Mouse (Mus musculus) CH12.LX (cell line): Measurements from ENCODE around the gene Entpd7. TPM values are rescaled to one million over a fixed set of nuclear protein-coding genes. Genes with fewer than 3 reads are reported as not detected.
A peak's percentile ranks its signal among the peaks of the same experiment; 100 is the strongest.

ENCODE experiments used
- DNase-seq: peaks from one replicate; pipeline ENCODE4 v3.0.0-alpha.2; 2013; ENCODE audit errors: extremely low read depth
- H3K27ac ChIP-seq: 2 replicates; pipeline ENCODE4 v1.5.1; 2012; ENCODE audit warnings: low read depth, mild to moderate bottlenecking, control low read depth, moderate library complexity; ENCODE audit not compliant: insufficient read depth
- H3K27me3 ChIP-seq: replicated peaks from 2 replicates; pipeline ENCODE3; 2012; ENCODE audit warnings: inconsistent platforms
- H3K36me3 ChIP-seq, 2 experiments: replicated peaks in 1 of 2; 2 replicates each; pipeline versions ENCODE3 to v1.6.1; 2012; ENCODE audit warnings: inconsistent platforms in 1 of 2, low read length in 1 of 2, mild to moderate bottlenecking in 1 of 2, mixed read lengths in 1 of 2, moderate library complexity in 1 of 2; ENCODE audit not compliant: control insufficient read depth in 1 of 2, insufficient read depth in 1 of 2
- H3K4me1 ChIP-seq, 2 experiments: 2 replicates each; pipeline ENCODE4 v1.6.1; 2012; ENCODE audit warnings: inconsistent platforms in 1 of 2, moderate library complexity in 1 of 2; ENCODE audit not compliant: insufficient read depth in 2 of 2, control insufficient read depth in 1 of 2
- H3K4me2 ChIP-seq: 2 replicates; pipeline ENCODE4 v1.6.1; 2012; ENCODE audit warnings: low read depth, mild to moderate bottlenecking, control low read depth; ENCODE audit not compliant: poor library complexity, insufficient read depth, severe bottlenecking
- H3K4me3 ChIP-seq, 3 experiments: fragments of 150-350 bp in 1 of 3; sonication (generic) in 1 of 3; replicated peaks in 1 of 3; 2 replicates each; pipeline versions ENCODE3 to v1.5.1; 2011 to 2012; ENCODE audit warnings: low read depth in 2 of 3, low read length in 2 of 3, mild to moderate bottlenecking in 2 of 3, moderate library complexity in 2 of 3, control low read depth in 1 of 3, improper control_type of control experiment in 1 of 3, inconsistent platforms in 1 of 3, mixed read lengths in 1 of 3; ENCODE audit not compliant: poor library complexity in 1 of 3
- H3K79me2 ChIP-seq: replicated peaks from 2 replicates; pipeline ENCODE4 v1.6.1; 2012; ENCODE audit warnings: mild to moderate bottlenecking, moderate library complexity; ENCODE audit not compliant: control insufficient read depth, poor library complexity, insufficient read depth, severe bottlenecking; ENCODE audit errors: extremely low read depth
- H3K9ac ChIP-seq: 2 replicates; pipeline ENCODE4 v1.6.1; 2012; ENCODE audit warnings: low read depth, mild to moderate bottlenecking, control low read depth, moderate library complexity; ENCODE audit not compliant: insufficient read depth
- H3K9me3 ChIP-seq: replicated peaks from 2 replicates; pipeline ENCODE3; 2012; ENCODE audit warnings: low read length, inconsistent platforms, mixed read lengths
- BHLHE40 ChIP-seq: IDR thresholded peaks from 2 replicates; pipeline ENCODE4 v1.6.1; 2011; ENCODE audit warnings: mild to moderate bottlenecking, low read depth, low read length, improper control_type of control experiment
- CHD1 ChIP-seq: IDR thresholded peaks from 2 replicates; pipeline ENCODE4 v1.6.1; 2012; ENCODE audit warnings: low read depth, low read length, improper control_type of control experiment, inconsistent platforms
- CHD2 ChIP-seq: IDR thresholded peaks from 2 replicates; pipeline ENCODE4 v1.6.1; 2011; ENCODE audit warnings: low read length, improper control_type of control experiment
- CTCF ChIP-seq, 2 experiments: IDR thresholded peaks in 1 of 2; conservative IDR thresholded peaks in 1 of 2; 2 replicates each; pipeline ENCODE4 v1.5.1; 2011 to 2012; ENCODE audit warnings: low read depth in 2 of 2, low read length in 2 of 2, improper control_type of control experiment in 1 of 2, inconsistent platforms in 1 of 2, mild to moderate bottlenecking in 1 of 2, moderate library complexity in 1 of 2
- ELF1 ChIP-seq: IDR thresholded peaks from 2 replicates; pipeline ENCODE4 v1.6.1; 2014; ENCODE audit warnings: low read depth, mild to moderate bottlenecking, inconsistent platforms, low read length, improper control_type of control experiment
- EP300 ChIP-seq: IDR thresholded peaks from 2 replicates; pipeline ENCODE4 v1.6.1; 2011; ENCODE audit warnings: low read length, improper control_type of control experiment
- ETS1 ChIP-seq: conservative IDR thresholded peaks from 2 replicates; pipeline ENCODE4 v1.6.1; 2012; ENCODE audit warnings: low read depth, mild to moderate bottlenecking, inconsistent platforms, low read length, improper control_type of control experiment, moderate library complexity
- IRF4 ChIP-seq: IDR thresholded peaks from 2 replicates; pipeline ENCODE4 v1.6.1; 2014; ENCODE audit warnings: low read depth, mild to moderate bottlenecking, inconsistent platforms, low read length, improper control_type of control experiment
- JUND ChIP-seq: conservative IDR thresholded peaks from 2 replicates; pipeline ENCODE4 v1.6.1; 2011; ENCODE audit warnings: low read depth, low read length, improper control_type of control experiment
- KAT2A ChIP-seq: IDR thresholded peaks from 2 replicates; pipeline ENCODE4 v1.6.1; 2012; ENCODE audit warnings: low read length, improper control_type of control experiment, inconsistent platforms; ENCODE audit not compliant: insufficient replicate concordance
- MAFK ChIP-seq: IDR thresholded peaks from 2 replicates; pipeline ENCODE4 v1.6.1; 2011; ENCODE audit warnings: low read length, improper control_type of control experiment; ENCODE audit not compliant: insufficient replicate concordance
- MYC ChIP-seq: IDR thresholded peaks from 2 replicates; pipeline ENCODE4 v1.6.1; 2011; ENCODE audit warnings: low read depth, mild to moderate bottlenecking, improper control_type of control experiment, low read length
- NELFE ChIP-seq: IDR thresholded peaks from 2 replicates; pipeline ENCODE4 v1.6.1; 2011; ENCODE audit warnings: low read depth, low read length, improper control_type of control experiment
- POLR2A ChIP-seq: IDR thresholded peaks from 2 replicates; pipeline ENCODE4 v1.6.1; 2011; ENCODE audit warnings: low read depth, mild to moderate bottlenecking, improper control_type of control experiment, low read length
- RAD21 ChIP-seq: IDR thresholded peaks from 2 replicates; pipeline ENCODE4 v1.6.1; 2011; ENCODE audit warnings: low read depth, mild to moderate bottlenecking, low read length, improper control_type of control experiment, moderate library complexity
- RCOR1 ChIP-seq: conservative IDR thresholded peaks from 2 replicates; pipeline ENCODE4 v1.6.1; 2012; ENCODE audit warnings: low read depth, mild to moderate bottlenecking, inconsistent platforms, low read length, improper control_type of control experiment
- SIN3A ChIP-seq: IDR thresholded peaks from 2 replicates; pipeline ENCODE4 v1.6.1; 2012; ENCODE audit warnings: low read length, improper control_type of control experiment, inconsistent platforms
- SMC3 ChIP-seq: IDR thresholded peaks from 2 replicates; pipeline ENCODE4 v1.6.1; 2011; ENCODE audit warnings: low read depth, low read length, improper control_type of control experiment
- TBP ChIP-seq: conservative IDR thresholded peaks from 2 replicates; pipeline ENCODE4 v1.6.1; 2011; ENCODE audit warnings: low read depth, low read length, improper control_type of control experiment
- UBTF ChIP-seq: IDR thresholded peaks from 2 replicates; pipeline ENCODE4 v1.6.1; 2012; ENCODE audit warnings: low read depth, mild to moderate bottlenecking, inconsistent platforms, low read length, improper control_type of control experiment, moderate library complexity
- USF1 ChIP-seq: IDR thresholded peaks from 2 replicates; pipeline ENCODE4 v1.6.1; 2014; ENCODE audit warnings: low read depth, mild to moderate bottlenecking, inconsistent platforms, low read length, improper control_type of control experiment
- ZC3H11A ChIP-seq: IDR thresholded peaks from 2 replicates; pipeline ENCODE4 v1.6.1; 2012; ENCODE audit warnings: low read depth, mild to moderate bottlenecking, inconsistent platforms, low read length, improper control_type of control experiment
- ZNF384 ChIP-seq: IDR thresholded peaks from 2 replicates; pipeline ENCODE4 v1.6.1; 2012; ENCODE audit warnings: low read depth, low read length, improper control_type of control experiment, inconsistent platforms
- dilution Hi-C: fragments of 300-500 bp; cut with MboI; formaldehyde crosslinking; loops from 2 replicates; pipeline ENCODE4 v1.14.3; 2020; ENCODE audit warnings: low sequenced_read_pairs; ENCODE audit not compliant: extremely low pct_unique_long_range_greater_than_20kb, extremely low pct_ligation_motif_present
- in situ Hi-C: fragments of 300-500 bp; cut with MboI; formaldehyde crosslinking; loops from 3 replicates; pipeline ENCODE4 v1.14.3; 2019; ENCODE audit warnings: low sequenced_read_pairs, low pct_ligation_motif_present, low pct_unique_long_range_greater_than_20kb, mixed read lengths
- polyA plus RNA-seq: library from polyadenylated mRNA; unstranded; fragments of >175 nt; gene quantifications from 2 replicates; pipeline ENCODE4 v1.2.1, GENCODE M21; 2012; ENCODE audit warnings: low read depth; ENCODE audit not compliant: insufficient read length
- total RNA-seq, 2 experiments: library from RNA; depleted of rRNA; stranded (reverse); fragments of 300-350 nt in 1 of 2; fragments of >200 nt in 1 of 2; gene quantifications; 2 replicates each; pipeline ENCODE4 v1.2.3; 2012 to 2014

Gene Entpd7
- total and polyA plus RNA-seq, 3 experiments = 2.7 to 6.0 (median 4.0) TPM

- H3K27ac ChIP-seq = no peak overlapping the region
- no peaks in the 10 kb centered on the region for H3K27me3 ChIP-seq
- in situ Hi-C loops (loop anchor here (5.0 to 25.0 kb wide), 5 partner anchors 77 to 243 kb away; partner anchors contain the start of gene Got1), dilution Hi-C loops (no loop called here)
- no peak overlapping the region for H3K9ac ChIP-seq
- H3K4me2 ChIP-seq = no peak overlapping the region
- DNase-seq = no peak
- H3K9me3 ChIP-seq = no peaks in the 10 kb centered on the region
- TF ChIP-seq ZC3H11A (no peak), SMC3 (no peak), ETS1 (no peak), TBP (no peak), POLR2A (no peak), BHLHE40 (no peak), CTCF (conservative IDR thresholded peaks at IDR 0.05 in 1 of 2, IDR thresholded peaks at IDR 0.05 in 1 of 2; ENCODE audit: low read depth in 2 of 2, low read length in 2 of 2) (no peak), EP300 (no peak), ELF1 (no peak), MAFK (no peak), RCOR1 (no peak), KAT2A (no peak), CHD1 (no peak), NELFE (no peak), RAD21 (no peak), SIN3A (no peak), JUND (no peak), IRF4 (no peak), UBTF (no peak), CHD2 (no peak)
- H3K79me2 ChIP-seq = peaks cover 3% of the 10 kb centered on the region; the same call in 1 of the 2 replicates
- H3K4me1 ChIP-seq = peaks cover 7 to 44% of the 10 kb centered on the region in 2 experiments
- H3K36me3 ChIP-seq = peaks cover 4 to 26% of the 10 kb centered on the region in 2 experiments
- no peak overlapping the region for H3K4me3 ChIP-seq
These were observed 65.4 kb downstream of the Entpd7 start for GRCm38 (mm10) chr19:43754872-43755271.

- H3K4me1 ChIP-seq = peaks cover 4 to 37% of the 10 kb centered on the region in 2 experiments; a peak in 3 of 4 replicates
- H3K9me3 ChIP-seq = no peaks in the 10 kb centered on the region
- no peak for TF ChIP-seq IRF4
- TF ChIP-seq MYC = 0 out of 2 replicates have a peak, but pooled peaks have one; percentile 20
- TF ChIP-seq CTCF (conservative IDR thresholded peaks at IDR 0.05 in 1 of 2, IDR thresholded peaks at IDR 0.05 in 1 of 2; ENCODE audit: low read depth in 2 of 2, low read length in 2 of 2) = peak; percentile 58 to 87
- peak; percentile 70 for TF ChIP-seq RAD21
- TF ChIP-seq TBP = no peak
- no peak for TF ChIP-seq ETS1
- no peak for TF ChIP-seq POLR2A
- TF ChIP-seq SMC3 = peak; percentile 77
- TF ChIP-seq ZNF384 = no peak
- no peak for TF ChIP-seq SIN3A
- TF ChIP-seq ZC3H11A = no peak
- no peak for TF ChIP-seq USF1
- TF ChIP-seq, all 38 proteins: peak for 4
- Histone ChIP-seq H3K4me3 (no peak overlapping the region), H3K79me2 (no peaks in the 10 kb centered on the region), H3K4me2 (no peak overlapping the region), H3K9ac (no peak overlapping the region), H3K27ac (no peak overlapping the region), H3K36me3 (peaks cover 3 to 15% of the 10 kb centered on the region in 2 experiments), H3K27me3 (no peaks in the 10 kb centered on the region)
- dilution Hi-C loops (no loop called here), in situ Hi-C loops (loop anchor here (25.0 kb wide), 1 partner anchor 248 kb away; the partner anchor contains the start of gene Got1)
- DNase-seq = peak; percentile 83
These were observed 71.0 kb downstream of the Entpd7 start for GRCm38 (mm10) chr19:43760504-43760903.
